Mouse (Mus musculus): Measurements from ENCODE around the gene Adcy4. TPM values are rescaled to one million over a fixed set of nuclear protein-coding genes. Genes with fewer than 3 reads are reported as not detected.

Gene Adcy4
- polyA plus RNA-seq, 1 experiment from 2014 or later, result 1.9 TPM

DNA sequence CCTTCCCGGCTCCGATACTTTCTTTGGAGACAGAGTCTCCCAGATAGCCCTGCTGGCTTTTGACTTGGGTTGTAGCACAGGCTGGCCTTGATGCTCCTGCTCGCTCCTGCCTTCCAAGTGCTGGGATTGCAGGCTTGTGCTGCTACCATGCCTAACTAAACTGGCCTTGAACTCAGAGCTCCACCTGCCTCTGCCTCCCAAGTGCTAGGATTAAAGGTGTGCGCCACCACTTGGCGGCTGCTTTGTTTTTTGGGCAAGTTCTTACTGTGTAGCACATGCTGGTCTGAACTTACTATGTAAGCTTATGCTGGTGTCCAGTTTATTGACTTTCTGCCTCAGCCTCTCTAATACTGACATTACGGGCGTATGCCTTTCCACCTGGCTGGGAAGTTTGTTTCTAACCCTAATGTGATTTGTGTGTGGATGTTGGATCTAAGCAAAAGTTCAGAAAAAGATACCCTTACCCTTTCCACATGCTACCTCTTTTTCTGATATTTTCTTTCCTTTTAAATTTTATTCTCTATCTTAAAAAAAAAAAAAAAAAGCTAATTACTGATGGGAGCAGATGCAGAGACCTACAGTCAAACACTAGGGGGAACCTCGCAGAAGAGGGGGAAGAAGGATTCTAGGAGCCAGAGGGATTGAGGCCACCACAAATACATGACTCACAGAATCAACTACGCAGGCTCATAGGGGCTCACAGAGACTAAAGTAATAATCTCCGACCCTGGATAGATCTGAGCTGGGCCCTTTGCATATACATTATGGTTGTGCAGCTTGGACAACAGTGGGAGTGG is 36.6 kb downstream of the Adcy4 start:
- ATAC-seq (no peak), DNase-seq (ENCODE audit: low spot score) (no peak)
- Histone ChIP-seq H3K9me3 (replicated peaks; ENCODE audit: control insufficient read depth, low read length) (no peaks in the 10 kb centered on the region), H3K27ac (ENCODE audit: low read depth, low read length) (no peak overlapping the region), H3K36me3 (ENCODE audit: control insufficient read depth, insufficient read depth, low read length) (peaks cover 30% of the 10 kb centered on the region), H3K9ac (ENCODE audit: low read length) (no peak overlapping the region), H3K4me2 (ENCODE audit: low read length) (peak overlapping the region; percentile 93), H3K4me1 (ENCODE audit: control insufficient read depth, insufficient read depth, low read length) (peaks cover 16% of the 10 kb centered on the region), H3K27me3 (replicated peaks; ENCODE audit: control insufficient read depth, insufficient read depth, low read length) (no peaks in the 10 kb centered on the region), H3K4me3 (ENCODE audit: low read depth, low read length) (no peak overlapping the region)
- WGBS, result 93% methylated on average over 10 of the region's 10 CpGs

- peak overlapping the region; percentile 93 for H3K4me2 ChIP-seq (ENCODE audit: low read length)
- H3K27me3 ChIP-seq (replicated peaks; ENCODE audit: control insufficient read depth, insufficient read depth, low read length), result no peaks in the 10 kb centered on the region
- under 1% methylated on average over 30 of the region's 31 CpGs for WGBS
- peaks cover 16% of the 10 kb centered on the region for H3K4me1 ChIP-seq (ENCODE audit: control insufficient read depth, insufficient read depth, low read length)
- H3K27ac ChIP-seq (ENCODE audit: low read depth, low read length), result peak overlapping the region; percentile 46; the same call in 1 of the 2 replicates
- peak overlapping the region; percentile 86 for H3K9ac ChIP-seq (ENCODE audit: low read length)
- peak overlapping the region; percentile 80 for H3K4me3 ChIP-seq (ENCODE audit: low read depth, low read length)
- no peaks in the 10 kb centered on the region for H3K9me3 ChIP-seq (replicated peaks; ENCODE audit: control insufficient read depth, low read length)
- no peak for ATAC-seq
- DNase-seq (ENCODE audit: low spot score), result no peak
- H3K36me3 ChIP-seq (ENCODE audit: control insufficient read depth, insufficient read depth, low read length), result peaks cover 23% of the 10 kb centered on the region
Observed at GRCm38 (mm10) chr14:55745861-55746237, 38.0 kb downstream of the Adcy4 start.

GRCm38 (mm10) chr14:55745180-55745860 is 38.6 kb downstream of the Adcy4 start, which contains the start of the genes Dhrs1 and Nop9:
Gene Dhrs1 (minus strand): TSS chr14:55745690.
Gene Nop9 (plus strand): TSS chr14:55745693.
- ATAC-seq (peak; percentile 80), DNase-seq (ENCODE audit: low spot score) (peak; percentile 83)
- peaks cover 16% of the 10 kb centered on the region for H3K4me1 ChIP-seq (ENCODE audit: control insufficient read depth, insufficient read depth, low read length)
- peak within 1 kb of the TSS; percentile 86 for H3K9ac ChIP-seq (ENCODE audit: low read length)
- peak within 1 kb of the TSS; percentile 46; the same call in 1 of the 2 replicates for H3K27ac ChIP-seq (ENCODE audit: low read depth, low read length)
- H3K4me2 ChIP-seq (ENCODE audit: low read length), result peak within 1 kb of the TSS; percentile 93
- WGBS, result 2% methylated on average over 47 of the region's 48 CpGs
- H3K9me3 ChIP-seq (replicated peaks; ENCODE audit: control insufficient read depth, low read length), result no peaks in the 10 kb centered on the region
- H3K36me3 ChIP-seq (ENCODE audit: control insufficient read depth, insufficient read depth, low read length), result peaks cover 21% of the 10 kb centered on the region
- peak within 1 kb of the TSS; percentile 80 for H3K4me3 ChIP-seq (ENCODE audit: low read depth, low read length)
- H3K27me3 ChIP-seq (replicated peaks; ENCODE audit: control insufficient read depth, insufficient read depth, low read length), result no peaks in the 10 kb centered on the region

GRCm38 (mm10) chr14:55743711-55744110 is 40.2 kb downstream of the Adcy4 start:
- no peak overlapping the region for H3K4me3 ChIP-seq (ENCODE audit: low read depth, low read length)
- H3K27ac ChIP-seq (ENCODE audit: low read depth, low read length), result no peak overlapping the region
- H3K4me2 ChIP-seq (ENCODE audit: low read length), result no peak overlapping the region
- WGBS, result 22% methylated on average over 10 of the region's 10 CpGs
- H3K9ac ChIP-seq (ENCODE audit: low read length), result no peak overlapping the region
- peaks cover 23% of the 10 kb centered on the region for H3K36me3 ChIP-seq (ENCODE audit: control insufficient read depth, insufficient read depth, low read length)
- DNase-seq (ENCODE audit: low spot score), result peak; percentile 85
- no peaks in the 10 kb centered on the region for H3K9me3 ChIP-seq (replicated peaks; ENCODE audit: control insufficient read depth, low read length)
- peak; percentile 72 for ATAC-seq
- H3K27me3 ChIP-seq (replicated peaks; ENCODE audit: control insufficient read depth, insufficient read depth, low read length), result no peaks in the 10 kb centered on the region
- H3K4me1 ChIP-seq (ENCODE audit: control insufficient read depth, insufficient read depth, low read length), result peaks cover 16% of the 10 kb centered on the region

DNA sequence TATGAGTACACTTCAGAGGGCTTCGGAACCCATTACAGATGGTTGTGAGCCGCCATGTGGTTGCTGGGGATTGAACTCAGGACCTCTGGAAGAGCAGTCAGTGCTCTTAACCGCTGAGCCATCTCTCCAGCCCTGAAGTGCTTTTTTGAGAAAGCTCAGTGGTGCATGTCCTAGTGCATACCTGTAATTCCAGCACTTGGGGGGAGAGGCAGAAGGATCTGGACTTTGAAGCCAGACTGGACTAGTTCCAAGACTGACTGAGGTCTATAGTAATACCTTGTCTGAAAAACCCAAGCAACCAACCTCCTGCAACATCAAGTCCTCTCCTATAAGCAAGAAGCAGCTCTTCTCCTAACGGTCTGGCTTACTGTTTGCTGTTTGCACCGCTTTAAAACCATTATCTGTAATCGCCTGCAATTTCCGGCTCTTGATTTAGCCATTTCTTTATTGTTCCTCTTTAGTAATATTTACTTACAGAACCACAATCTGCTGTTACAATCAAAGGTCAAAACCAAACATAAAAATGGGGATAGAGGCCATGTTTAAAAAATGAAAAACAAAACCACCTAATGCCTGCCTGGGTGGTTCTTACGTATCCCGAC is 46.7 kb downstream of the Adcy4 start:
- Histone ChIP-seq H3K4me1 (ENCODE audit: control insufficient read depth, insufficient read depth, low read length) (no peaks in the 10 kb centered on the region), H3K9ac (ENCODE audit: low read length) (no peak overlapping the region), H3K36me3 (ENCODE audit: control insufficient read depth, insufficient read depth, low read length) (peaks cover 32% of the 10 kb centered on the region), H3K27me3 (replicated peaks; ENCODE audit: control insufficient read depth, insufficient read depth, low read length) (no peaks in the 10 kb centered on the region), H3K9me3 (replicated peaks; ENCODE audit: control insufficient read depth, low read length) (no peaks in the 10 kb centered on the region), H3K4me2 (ENCODE audit: low read length) (no peak overlapping the region), H3K4me3 (ENCODE audit: low read depth, low read length) (no peak overlapping the region), H3K27ac (ENCODE audit: low read depth, low read length) (no peak overlapping the region)
- WGBS, result 89% methylated on average over 9 of the region's 9 CpGs
- ATAC-seq (no peak), DNase-seq (ENCODE audit: low spot score) (no peak)

DNA sequence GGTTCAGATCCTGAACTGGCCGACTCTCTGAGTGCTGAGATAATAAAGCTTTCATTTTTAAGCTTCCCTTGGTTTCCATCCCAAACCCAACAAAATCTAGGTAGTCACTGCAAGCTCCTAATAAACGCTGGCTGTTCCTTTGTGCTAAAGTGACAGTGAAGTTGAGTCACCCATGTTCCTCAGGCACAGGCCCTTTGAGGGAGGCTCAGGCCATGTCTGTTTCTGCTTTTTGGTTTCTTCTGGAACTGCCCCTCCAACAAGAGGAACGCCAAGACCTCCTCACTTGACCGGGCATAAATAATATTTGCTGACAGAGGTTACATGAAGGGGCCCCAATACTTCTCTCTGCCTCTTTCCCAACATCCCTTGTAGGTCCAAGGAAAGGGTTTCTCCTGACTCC is 48.1 kb downstream of the Adcy4 start:
- Histone ChIP-seq H3K4me1 (ENCODE audit: control insufficient read depth, insufficient read depth, low read length) (no peaks in the 10 kb centered on the region), H3K4me2 (ENCODE audit: low read length) (no peak overlapping the region), H3K27me3 (replicated peaks; ENCODE audit: control insufficient read depth, insufficient read depth, low read length) (no peaks in the 10 kb centered on the region), H3K9ac (ENCODE audit: low read length) (no peak overlapping the region), H3K36me3 (ENCODE audit: control insufficient read depth, insufficient read depth, low read length) (peaks cover 26% of the 10 kb centered on the region), H3K9me3 (replicated peaks; ENCODE audit: control insufficient read depth, low read length) (no peaks in the 10 kb centered on the region), H3K27ac (ENCODE audit: low read depth, low read length) (no peak overlapping the region), H3K4me3 (ENCODE audit: low read depth, low read length) (no peak overlapping the region)
- 81% methylated on average over 4 of the region's 4 CpGs for WGBS
- no peak for ATAC-seq
- no peak for DNase-seq (ENCODE audit: low spot score)

DNA sequence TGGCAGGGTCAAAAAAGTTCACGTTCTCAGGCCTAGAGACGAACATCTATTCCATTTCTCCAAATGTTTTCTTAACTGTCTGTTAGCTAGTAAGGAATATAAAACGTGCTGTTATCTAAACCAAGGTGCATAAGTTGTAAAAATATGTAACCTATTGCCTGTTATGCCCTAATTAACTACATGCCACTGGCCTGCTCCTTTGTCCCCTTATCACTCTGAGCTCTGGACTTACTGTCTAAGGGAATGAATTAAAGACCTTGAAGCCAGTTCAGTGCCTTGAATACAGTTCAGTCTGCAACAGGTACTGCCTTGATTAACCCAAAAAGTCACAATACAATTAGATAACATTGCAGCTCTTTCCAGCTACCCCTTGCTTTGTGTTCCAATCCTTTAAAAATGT is 48.6 kb downstream of the Adcy4 start:
- DNase-seq (ENCODE audit: low spot score) (no peak), ATAC-seq (no peak)
- WGBS, result 69% methylated on average over 3 of the region's 3 CpGs

DNA sequence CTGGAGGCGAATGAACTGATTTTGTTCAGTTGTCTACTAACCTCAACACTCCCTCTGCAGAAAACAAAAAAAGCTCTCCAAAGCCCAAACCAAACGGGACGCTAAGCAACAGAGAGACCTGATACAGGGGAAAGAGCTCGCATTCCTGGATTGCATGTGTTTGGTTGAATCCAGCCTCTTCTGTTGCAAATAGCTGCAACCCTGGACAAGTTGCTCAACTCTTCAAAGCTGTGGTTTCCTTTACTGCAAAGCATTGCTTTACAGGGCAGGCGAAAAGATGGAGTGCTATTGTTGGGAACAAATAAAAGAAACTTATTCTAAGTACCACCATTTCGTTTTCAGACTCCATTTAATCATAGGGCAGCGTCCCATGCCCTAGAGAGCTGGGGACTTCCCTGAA is 49.0 kb downstream of the Adcy4 start:
- Histone ChIP-seq H3K9me3 (replicated peaks; ENCODE audit: control insufficient read depth, low read length) (no peaks in the 10 kb centered on the region), H3K27me3 (replicated peaks; ENCODE audit: control insufficient read depth, insufficient read depth, low read length) (no peaks in the 10 kb centered on the region), H3K9ac (ENCODE audit: low read length) (no peak overlapping the region), H3K27ac (ENCODE audit: low read depth, low read length) (no peak overlapping the region), H3K4me2 (ENCODE audit: low read length) (no peak overlapping the region), H3K4me1 (ENCODE audit: control insufficient read depth, insufficient read depth, low read length) (no peaks in the 10 kb centered on the region), H3K36me3 (ENCODE audit: control insufficient read depth, insufficient read depth, low read length) (peaks cover 19% of the 10 kb centered on the region), H3K4me3 (ENCODE audit: low read depth, low read length) (no peak overlapping the region)
- no peak for ATAC-seq
- DNase-seq (ENCODE audit: low spot score), result no peak
- WGBS, result 74% methylated on average over 7 of the region's 7 CpGs

More for the DNA sequence above, 48.6 kb downstream of the Adcy4 start:
- Histone ChIP-seq H3K9ac (ENCODE audit: low read length) (no peak overlapping the region), H3K4me1 (ENCODE audit: control insufficient read depth, insufficient read depth, low read length) (no peaks in the 10 kb centered on the region), H3K4me2 (ENCODE audit: low read length) (no peak overlapping the region), H3K27ac (ENCODE audit: low read depth, low read length) (no peak overlapping the region), H3K27me3 (replicated peaks; ENCODE audit: control insufficient read depth, insufficient read depth, low read length) (no peaks in the 10 kb centered on the region), H3K9me3 (replicated peaks; ENCODE audit: control insufficient read depth, low read length) (no peaks in the 10 kb centered on the region), H3K4me3 (ENCODE audit: low read depth, low read length) (no peak overlapping the region), H3K36me3 (ENCODE audit: control insufficient read depth, insufficient read depth, low read length) (peaks cover 23% of the 10 kb centered on the region)
